Mouse (Mus musculus) MEL (cell line): ENCODE data around the gene Gm13090. TPM values are rescaled to one million over a fixed set of nuclear protein-coding genes. Genes with fewer than 3 reads are reported as not detected.

Source experiments
- DNase-seq: peaks from one replicate; pipeline ENCODE4 v3.0.0; 2011; ENCODE audit warnings: low read depth, low spot score
- H3K27ac ChIP-seq: 2 replicates; pipeline ENCODE4 v1.5.1; 2012; ENCODE audit warnings: low read depth, mild to moderate bottlenecking, control low read depth, low read length, moderate library complexity; ENCODE audit not compliant: control insufficient read depth
- H3K27me3 ChIP-seq, 2 experiments: fragments of 150-350 bp in 1 of 2; sonication (generic) in 1 of 2; 2 replicates each; pipeline ENCODE4 v1.6.1; 2012; ENCODE audit warnings: low read length in 2 of 2, mild to moderate bottlenecking in 2 of 2, improper control_type of control experiment in 1 of 2, moderate library complexity in 1 of 2; ENCODE audit not compliant: insufficient read depth in 2 of 2, control insufficient read depth in 1 of 2
- H3K36me3 ChIP-seq, 2 experiments: 2 replicates each; pipeline ENCODE4 v1.6.1; 2012 to 2014; ENCODE audit warnings: low read length in 2 of 2, improper control_type of control experiment in 1 of 2, inconsistent platforms in 1 of 2, mild to moderate bottlenecking in 1 of 2; ENCODE audit not compliant: insufficient read depth in 2 of 2, control insufficient read depth in 1 of 2
- H3K4me1 ChIP-seq, 2 experiments: fragments of 150-350 bp in 1 of 2; sonication (generic) in 1 of 2; 2 replicates each; pipeline ENCODE4 v1.6.1; 2012; ENCODE audit warnings: low read length in 2 of 2, improper control_type of control experiment in 1 of 2, mild to moderate bottlenecking in 1 of 2; ENCODE audit not compliant: insufficient read depth in 2 of 2, control insufficient read depth in 1 of 2
- H3K4me3 ChIP-seq, 2 experiments: fragments of 150-350 bp in 1 of 2; sonication (generic) in 1 of 2; 2 replicates each; pipeline ENCODE4 v1.5.1; 2012; ENCODE audit warnings: low read depth in 2 of 2, low read length in 2 of 2, mild to moderate bottlenecking in 2 of 2, moderate library complexity in 2 of 2, control low read depth in 1 of 2, improper control_type of control experiment in 1 of 2; ENCODE audit not compliant: control insufficient read depth in 1 of 2, insufficient read depth in 1 of 2
- H3K79me2 ChIP-seq: 2 replicates; pipeline ENCODE4 v1.6.1; 2012; ENCODE audit warnings: mild to moderate bottlenecking, low read length, moderate library complexity; ENCODE audit not compliant: control insufficient read depth, poor library complexity, insufficient read depth
- H3K9ac ChIP-seq: 2 replicates; pipeline ENCODE4 v1.6.1; 2012; ENCODE audit warnings: low read depth, mild to moderate bottlenecking, control low read depth, low read length, moderate library complexity; ENCODE audit not compliant: control insufficient read depth, poor library complexity, severe bottlenecking
- H3K9me3 ChIP-seq: fragments of 150-350 bp; sonication (generic); replicated peaks from 2 replicates; pipeline ENCODE4 v1.6.1; 2012; ENCODE audit warnings: mild to moderate bottlenecking, low read length, improper control_type of control experiment, moderate library complexity; ENCODE audit not compliant: insufficient read depth
- CHD1 ChIP-seq: IDR thresholded peaks from 2 replicates; pipeline ENCODE4 v1.6.1; 2012; ENCODE audit warnings: low read depth, mild to moderate bottlenecking, inconsistent platforms, low read length, improper control_type of control experiment
- CTCF ChIP-seq, 3 experiments: IDR thresholded peaks in 2 of 3; conservative IDR thresholded peaks in 1 of 3; 2 replicates each; pipeline ENCODE4 v1.5.1; 2011 to 2012; ENCODE audit warnings: low read length in 3 of 3, low read depth in 2 of 3, mild to moderate bottlenecking in 2 of 3, improper control_type of control experiment in 1 of 3, inconsistent platforms in 1 of 3, mixed read lengths in 1 of 3, moderate library complexity in 1 of 3; ENCODE audit not compliant: control insufficient read depth in 1 of 3, insufficient read depth in 1 of 3, poor library complexity in 1 of 3, severe bottlenecking in 1 of 3
- E2F4 ChIP-seq: IDR thresholded peaks from 2 replicates; pipeline ENCODE4 v1.6.1; 2011; ENCODE audit warnings: low read depth, low read length, improper control_type of control experiment, borderline replicate concordance
- ELF1 ChIP-seq: IDR thresholded peaks from 2 replicates; pipeline ENCODE4 v1.6.1; 2014; ENCODE audit warnings: low read depth, mild to moderate bottlenecking, inconsistent platforms, low read length, improper control_type of control experiment, moderate library complexity
- ETS1 ChIP-seq: IDR thresholded peaks from 2 replicates; pipeline ENCODE4 v1.6.1; 2012; ENCODE audit warnings: low read depth, mild to moderate bottlenecking, inconsistent platforms, low read length, improper control_type of control experiment, moderate library complexity
- GATA1 ChIP-seq: IDR thresholded peaks from 2 replicates; pipeline ENCODE4 v1.6.1; 2011; ENCODE audit warnings: low read depth, low read length, improper control_type of control experiment
- HCFC1 ChIP-seq: IDR thresholded peaks from 2 replicates; pipeline ENCODE4 v1.6.1; 2012; ENCODE audit warnings: low read depth, mild to moderate bottlenecking, inconsistent platforms, low read length, improper control_type of control experiment, moderate library complexity
- KAT2A ChIP-seq: conservative IDR thresholded peaks from 2 replicates; pipeline ENCODE4 v1.6.1; 2012; ENCODE audit warnings: low read depth, low read length, improper control_type of control experiment, inconsistent platforms
- MYC ChIP-seq: IDR thresholded peaks from 2 replicates; pipeline ENCODE4 v1.6.1; 2011; ENCODE audit warnings: low read depth, mild to moderate bottlenecking, low read length, improper control_type of control experiment, moderate library complexity
- NELFE ChIP-seq: IDR thresholded peaks from 2 replicates; pipeline ENCODE4 v1.6.1; 2011; ENCODE audit warnings: low read depth, low read length, improper control_type of control experiment
- POLR2AphosphoS2 ChIP-seq: IDR thresholded peaks from 2 replicates; pipeline ENCODE4 v1.6.1; 2011; ENCODE audit warnings: low read length, improper control_type of control experiment
- POLR2AphosphoS5 ChIP-seq: IDR thresholded peaks from 2 replicates; pipeline ENCODE4 v1.6.1; 2012; ENCODE audit warnings: low read depth, borderline replicate concordance, mild to moderate bottlenecking, inconsistent platforms, low read length, moderate library complexity, mixed read lengths
- RCOR1 ChIP-seq: IDR thresholded peaks from 2 replicates; pipeline ENCODE4 v1.6.1; 2012; ENCODE audit warnings: low read depth, mild to moderate bottlenecking, inconsistent platforms, low read length, improper control_type of control experiment
- SIN3A ChIP-seq: IDR thresholded peaks from 2 replicates; pipeline ENCODE4 v1.6.1; 2012; ENCODE audit warnings: low read length, improper control_type of control experiment, inconsistent platforms
- SMC3 ChIP-seq: IDR thresholded peaks from 2 replicates; pipeline ENCODE4 v1.6.1; 2011; ENCODE audit warnings: low read depth, low read length, improper control_type of control experiment
- TAL1 ChIP-seq: IDR thresholded peaks from 2 replicates; pipeline ENCODE4 v1.6.1; 2012; ENCODE audit warnings: mild to moderate bottlenecking, inconsistent platforms, low read length, moderate library complexity, mixed read lengths
- TCF12 ChIP-seq: IDR thresholded peaks from 2 replicates; pipeline ENCODE4 v1.6.1; 2014; ENCODE audit warnings: low read depth, mild to moderate bottlenecking, inconsistent platforms, low read length, improper control_type of control experiment, moderate library complexity
- UBTF ChIP-seq: IDR thresholded peaks from 2 replicates; pipeline ENCODE4 v1.6.1; 2012; ENCODE audit warnings: low read depth, mild to moderate bottlenecking, inconsistent platforms, low read length, improper control_type of control experiment, moderate library complexity, borderline replicate concordance; ENCODE audit not compliant: insufficient read depth
- ZMIZ1 ChIP-seq: IDR thresholded peaks from 2 replicates; pipeline ENCODE4 v1.6.1; 2012; ENCODE audit warnings: low read depth, mild to moderate bottlenecking, inconsistent platforms, low read length, improper control_type of control experiment, moderate library complexity
- polyA plus RNA-seq, 2 experiments: library from polyadenylated mRNA; stranded (reverse) in 1 of 2; unstranded in 1 of 2; fragments of >175 nt in 1 of 2; fragments of >200 nt in 1 of 2; gene quantifications; 2 replicates each; pipeline versions ENCODE4 v1.2.1 to v1.2.4; 2012; ENCODE audit warnings: low replicate concordance in 2 of 2, low read depth in 1 of 2; ENCODE audit not compliant: insufficient read length in 2 of 2, insufficient read depth in 1 of 2, missing spikeins in 1 of 2
- total RNA-seq: library from RNA; depleted of rRNA; stranded (reverse); fragments of 300-350 nt; gene quantifications from 2 replicates; pipeline ENCODE4 v1.2.3, GENCODE M21; 2012

Gene Gm13090
- total and polyA plus RNA-seq, 3 experiments: not detected

- Histone ChIP-seq H3K27ac (no peak overlapping the region), H3K4me3 (no peak overlapping the region), H3K4me1 (no peaks in the 10 kb centered on the region), H3K9ac (no peak overlapping the region), H3K27me3 (no peaks in the 10 kb centered on the region), H3K9me3 (no peaks in the 10 kb centered on the region), H3K79me2 (no peaks in the 10 kb centered on the region), H3K36me3 (no peaks in the 10 kb centered on the region)
- no peak for DNase-seq
- TF ChIP-seq GATA1: no peak
- no peak for TF ChIP-seq TAL1
- TF ChIP-seq POLR2AphosphoS2: no peak
- no peak for TF ChIP-seq MYC
- TF ChIP-seq ZMIZ1: no peak
- TF ChIP-seq POLR2AphosphoS5: no peak
- TF ChIP-seq E2F4: no peak
- no peak for TF ChIP-seq SMC3
- no peak for TF ChIP-seq HCFC1
- TF ChIP-seq ETS1: no peak
- TF ChIP-seq SIN3A: no peak
- TF ChIP-seq UBTF: no peak
- TF ChIP-seq TCF12: no peak
Measured at GRCm38 (mm10) chr4:151114574-151114973, 25.2 kb downstream of the Gm13090 start.

- TF ChIP-seq POLR2AphosphoS2: no peak
- no peak for TF ChIP-seq TCF12
- no peak for TF ChIP-seq CHD1
- TF ChIP-seq NELFE: no peak
- TF ChIP-seq CTCF (IDR thresholded peaks at IDR 0.05 in 2 of 3, conservative IDR thresholded peaks at IDR 0.05 in 1 of 3; ENCODE audit: control insufficient read depth in 1 of 3, insufficient read depth in 1 of 3, low read depth in 2 of 3, low read length in 3 of 3, poor library complexity in 1 of 3, severe bottlenecking in 1 of 3): no peak
- TF ChIP-seq SMC3: no peak
- no peak for TF ChIP-seq RCOR1
- no peak for TF ChIP-seq TAL1
- TF ChIP-seq POLR2AphosphoS5: no peak
- no peak for TF ChIP-seq ELF1
- TF ChIP-seq MYC: no peak
- TF ChIP-seq SIN3A: no peak
- no peak for TF ChIP-seq KAT2A
- TF ChIP-seq, all 39 proteins: peak for 0
Measured at GRCm38 (mm10) chr4:151118883-151119282, 29.5 kb downstream of the Gm13090 start.

More at GRCm38 (mm10) chr4:151118883-151119282, 29.5 kb downstream of the Gm13090 start:
- no peak overlapping the region for H3K9ac ChIP-seq
- DNase-seq: no peak
- H3K9me3 ChIP-seq: no peaks in the 10 kb centered on the region
- H3K79me2 ChIP-seq: no peaks in the 10 kb centered on the region
- H3K4me3 ChIP-seq: no peak overlapping the region
- H3K27ac ChIP-seq: no peak overlapping the region
- no peaks in the 10 kb centered on the region for H3K27me3 ChIP-seq
- no peaks in the 10 kb centered on the region for H3K36me3 ChIP-seq
- H3K4me1 ChIP-seq: no peaks in the 10 kb centered on the region
